Mouse (Mus musculus): ENCODE measurements around the gene C9orf72.

C9orf72 gene

GRCm38 (mm10) chr4:35177926-35178645 is 47.9 kb downstream of the C9orf72 start:
- no peak for DNase-seq (ENCODE audit: low spot score in 2 of 2)

GRCm38 (mm10) chr4:35175566-35175965 is 50.4 kb downstream of the C9orf72 start:
- no peak for DNase-seq (ENCODE audit: low spot score in 2 of 2)

GRCm38 (mm10) chr4:35173551-35173950 is 52.4 kb downstream of the C9orf72 start:
- DNase-seq (ENCODE audit: low spot score in 2 of 2) = no peak

- DNase-seq (ENCODE audit: low spot score in 2 of 2) = no peak
Measured at GRCm38 (mm10) chr4:35172471-35172870, 53.5 kb downstream of the C9orf72 start.

- no peak for DNase-seq (ENCODE audit: low spot score in 2 of 2)
Measured at GRCm38 (mm10) chr4:35169571-35170125, 56.3 kb downstream of the C9orf72 start.

GRCm38 (mm10) chr4:35167855-35168254 is 58.1 kb downstream of the C9orf72 start:
- DNase-seq (ENCODE audit: low spot score in 2 of 2) = no peak

- DNase-seq (ENCODE audit: low spot score in 2 of 2) = no peak
Measured at GRCm38 (mm10) chr4:35165947-35166346, 60.0 kb downstream of the C9orf72 start.

GRCm38 (mm10) chr4:35165275-35165674 is 60.7 kb downstream of the C9orf72 start:
- DNase-seq (ENCODE audit: low spot score in 2 of 2) = no peak

- no peak for DNase-seq (ENCODE audit: low spot score in 2 of 2)
Measured at GRCm38 (mm10) chr4:35157815-35158214, 68.2 kb downstream of the C9orf72 start.

- DNase-seq (ENCODE audit: low spot score in 2 of 2) = peak; percentile 82 to 84
Measured at GRCm38 (mm10) chr4:35156751-35157611, 69.0 kb downstream of the C9orf72 start, which contains the start of gene Mob3b. Gene Mob3b (minus strand): TSS chr4:35157484.

GRCm38 (mm10) chr4:35156149-35156611 is 69.8 kb downstream of the C9orf72 start:
- DNase-seq (ENCODE audit: low spot score in 2 of 2) = peak; percentile 53 to 56

GRCm38 (mm10) chr4:35155132-35155922 is 70.6 kb downstream of the C9orf72 start:
- peak; percentile 60 to 68 for DNase-seq (ENCODE audit: low spot score in 2 of 2)

- no peak for DNase-seq (ENCODE audit: low spot score in 2 of 2)
Measured at GRCm38 (mm10) chr4:35154051-35154450, 71.9 kb downstream of the C9orf72 start.

- no peak for DNase-seq (ENCODE audit: low spot score in 2 of 2)
Measured at GRCm38 (mm10) chr4:35151756-35152155, 74.2 kb downstream of the C9orf72 start, which contains the start of gene Ifnk. Gene Ifnk (plus strand): TSS chr4:35152056.

GRCm38 (mm10) chr4:35150706-35151105 is 75.3 kb downstream of the C9orf72 start:
- DNase-seq (ENCODE audit: low spot score in 2 of 2) = no peak

GRCm38 (mm10) chr4:35148326-35148725 is 77.6 kb downstream of the C9orf72 start:
- DNase-seq (ENCODE audit: low spot score in 2 of 2) = no peak

GRCm38 (mm10) chr4:35146597-35146996 is 79.4 kb downstream of the C9orf72 start:
- DNase-seq (ENCODE audit: low spot score in 2 of 2) = no peak

GRCm38 (mm10) chr4:35145726-35146125 is 80.2 kb downstream of the C9orf72 start:
- no peak for DNase-seq (ENCODE audit: low spot score in 2 of 2)

GRCm38 (mm10) chr4:35143472-35144102 is 82.4 kb downstream of the C9orf72 start:
- DNase-seq (ENCODE audit: low spot score in 2 of 2) = no peak
